Mouse (Mus musculus) liver, embryonic 11.5 days (tissue): ENCODE results near the gene Cryzl1. TPM values are rescaled to one million over a fixed set of nuclear protein-coding genes. Genes with fewer than 3 reads are reported as not detected.

ENCODE experiments used
- ATAC-seq: fragments of 200-750 bp; cut with Nextera tagmentation; replicated peaks from 2 replicates; pipeline ENCODE4 v1.8.0; 2017; ENCODE audit warnings: moderate number of reproducible peaks, mild to moderate bottlenecking, moderate TSS enrichment, moderate library complexity; ENCODE audit not compliant: low FRiP score
- DNase-seq: peaks from one replicate; pipeline ENCODE4 v3.0.0-alpha.2; 2017; ENCODE audit warnings: low spot score
- H3K27ac ChIP-seq: fragments of 300-500 bp; sonication (generic); 2 replicates; pipeline ENCODE4 v1.5.1; 2014; ENCODE audit warnings: mild to moderate bottlenecking, low read depth, low read length, control low read depth
- H3K27me3 ChIP-seq: fragments of 300-500 bp; sonication (generic); replicated peaks from 2 replicates; pipeline ENCODE4 v1.6.1; 2014; ENCODE audit warnings: low read length, mixed read lengths; ENCODE audit not compliant: control insufficient read depth, insufficient read depth
- H3K36me3 ChIP-seq: fragments of 300-500 bp; sonication (generic); 2 replicates; pipeline ENCODE4 v1.6.1; 2014; ENCODE audit warnings: mild to moderate bottlenecking, low read length, moderate library complexity, mixed read lengths; ENCODE audit not compliant: control insufficient read depth, insufficient read depth
- H3K4me1 ChIP-seq: fragments of 300-500 bp; sonication (generic); replicated peaks from 2 replicates; pipeline ENCODE4 v1.6.1; 2014; ENCODE audit warnings: low read length, mixed read lengths; ENCODE audit not compliant: control insufficient read depth, insufficient read depth
- H3K4me2 ChIP-seq: fragments of 300-500 bp; sonication (generic); 2 replicates; pipeline ENCODE4 v1.6.1; 2014; ENCODE audit warnings: mild to moderate bottlenecking, control low read depth, moderate library complexity
- H3K4me3 ChIP-seq: fragments of 300-500 bp; sonication (generic); 2 replicates; pipeline ENCODE4 v1.5.1; 2014; ENCODE audit warnings: low read depth, low read length, control low read depth
- H3K9ac ChIP-seq: fragments of 300-500 bp; sonication (generic); 2 replicates; pipeline ENCODE4 v1.6.1; 2014; ENCODE audit warnings: low read depth, low read length, control low read depth
- H3K9me3 ChIP-seq: fragments of 300-500 bp; sonication (generic); 2 replicates; pipeline ENCODE4 v1.6.1; 2016; ENCODE audit warnings: low read length, inconsistent platforms, mixed read lengths; ENCODE audit not compliant: control insufficient read depth
- WGBS: fragments of 180-500 bp; shearing (Covaris S2); extraction: QIAGEN DNeasy Blood & Tissue Kit; methylation state at CpG from one replicate; pipeline ENCODE4 v1.1.7; 2014; 5-methylcytosine and 5-hydroxymethylcytosine counted together
- polyA plus RNA-seq: library from polyadenylated mRNA; unstranded; fragments of >200 nt; fragmentation: Nextera tagmentation; extraction: Ambion mirVana; gene quantifications from 2 replicates; pipeline ENCODE4 v1.2.1, GENCODE M21; 2014

Gene Cryzl1
- polyA plus RNA-seq, 1 experiment from 2014 or later = 56.4 TPM

DNA sequence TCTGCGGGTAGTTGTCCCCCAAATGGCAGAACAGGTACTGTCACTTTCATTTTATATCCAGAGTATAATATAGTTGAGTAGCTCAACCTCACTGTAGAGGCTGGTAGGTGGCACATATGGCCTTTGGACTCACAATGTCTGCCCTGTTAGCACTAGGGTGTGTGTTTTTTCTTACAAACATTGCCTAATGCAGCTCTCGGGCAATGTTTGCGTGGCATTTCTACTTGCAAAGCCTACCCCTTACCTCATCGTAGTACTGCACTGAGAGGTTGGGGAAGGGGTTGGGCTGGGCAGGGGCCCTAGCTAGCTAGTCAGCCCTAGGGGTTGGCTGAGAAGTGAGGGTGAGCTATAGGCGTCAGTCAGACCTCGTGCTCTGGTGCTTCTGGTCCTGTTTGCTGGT, 18.8 kb upstream of the Cryzl1 start:
- Histone ChIP-seq H3K4me2 (no peak overlapping the region), H3K27ac (peak overlapping the region; percentile 22; the same call in 1 of the 2 replicates), H3K4me1 (no peaks in the 10 kb centered on the region), H3K27me3 (no peaks in the 10 kb centered on the region), H3K9ac (no peak overlapping the region), H3K4me3 (no peak overlapping the region), H3K9me3 (no peaks in the 10 kb centered on the region), H3K36me3 (no peaks in the 10 kb centered on the region)
- DNase-seq = no peak
- peak; percentile 72 for ATAC-seq
- 82% methylated on average over 6 of the region's 6 CpGs for WGBS

DNA sequence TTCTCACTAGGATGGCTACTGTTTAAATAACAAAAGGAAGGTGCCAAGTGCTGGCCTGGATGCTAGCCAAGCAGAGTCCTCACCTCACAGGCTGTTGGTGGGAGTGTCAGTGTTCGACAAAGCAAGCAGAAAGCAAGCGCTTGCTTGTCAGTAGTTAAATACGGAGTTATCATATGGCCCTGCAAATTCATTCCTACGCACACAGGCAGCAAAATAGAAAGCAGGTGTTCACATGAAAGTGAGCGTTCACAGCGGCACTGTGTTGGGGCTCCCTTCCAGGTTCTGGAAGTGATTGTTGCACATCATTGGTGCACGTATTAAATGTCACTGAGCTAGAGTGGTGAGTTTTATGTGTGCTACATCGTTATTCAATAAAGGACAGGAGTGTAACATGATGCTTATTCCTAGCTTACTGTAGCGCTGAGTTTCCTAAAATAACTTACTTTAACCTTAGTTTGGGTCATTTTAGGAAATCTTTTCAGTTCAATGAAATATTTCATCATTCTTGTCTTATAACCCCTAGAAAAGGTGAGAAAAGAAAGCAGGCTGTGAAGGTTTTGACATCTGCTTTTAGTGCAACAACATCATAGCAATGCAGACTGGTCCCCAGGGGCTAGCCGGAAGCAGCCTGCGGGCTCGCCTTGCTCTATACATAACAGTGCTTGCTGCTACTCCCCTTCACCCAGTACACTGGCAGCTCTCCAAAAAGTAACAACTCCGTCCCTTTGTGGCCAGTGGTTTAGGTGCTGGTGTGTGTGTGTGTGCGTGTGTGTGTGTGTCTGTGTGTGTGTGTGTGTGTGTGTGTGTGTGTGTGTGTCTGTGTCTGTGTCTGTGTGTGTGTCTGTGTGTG, 17.6 kb upstream of the Cryzl1 start:
- no peak for ATAC-seq
- H3K27me3 ChIP-seq = no peaks in the 10 kb centered on the region
- DNase-seq = no peak
- H3K4me1 ChIP-seq = peaks cover 2% of the 10 kb centered on the region; the same call in 1 of the 2 replicates
- H3K9me3 ChIP-seq = no peaks in the 10 kb centered on the region
- H3K4me3 ChIP-seq = no peak overlapping the region
- H3K4me2 ChIP-seq = no peak overlapping the region
- H3K36me3 ChIP-seq = no peaks in the 10 kb centered on the region
- H3K9ac ChIP-seq = no peak overlapping the region
- WGBS = 68% methylated on average over 14 of the region's 14 CpGs
- H3K27ac ChIP-seq = no peak overlapping the region

DNA sequence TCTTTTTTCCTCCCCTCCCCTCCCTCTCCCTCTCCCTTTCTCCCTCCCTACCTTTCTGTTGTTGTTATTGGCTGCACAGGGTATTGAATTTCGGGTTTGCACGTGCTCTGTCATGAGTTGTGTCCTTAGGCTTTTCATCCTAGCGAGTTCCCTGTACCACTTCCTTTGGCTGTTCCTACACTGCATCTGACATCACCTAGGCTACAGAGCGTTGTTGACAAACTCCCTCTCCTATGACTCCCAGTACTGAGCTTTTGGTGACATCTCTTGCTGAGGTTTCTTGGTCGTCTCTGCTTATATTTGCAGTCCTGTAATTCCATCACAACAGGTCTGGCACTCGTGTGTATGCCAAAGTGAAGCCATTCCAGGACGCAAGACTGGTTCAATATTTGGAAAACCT, 14.3 kb upstream of the Cryzl1 start:
- Histone ChIP-seq H3K4me3 (no peak overlapping the region), H3K9me3 (no peaks in the 10 kb centered on the region), H3K36me3 (no peaks in the 10 kb centered on the region), H3K4me1 (peaks cover 11% of the 10 kb centered on the region), H3K27me3 (no peaks in the 10 kb centered on the region), H3K4me2 (no peak overlapping the region), H3K27ac (no peak overlapping the region), H3K9ac (no peak overlapping the region)
- DNase-seq (no peak), ATAC-seq (no peak)
- whole genome bisulfite sequencing = 78% methylated on average over 7 of the region's 7 CpGs

DNA sequence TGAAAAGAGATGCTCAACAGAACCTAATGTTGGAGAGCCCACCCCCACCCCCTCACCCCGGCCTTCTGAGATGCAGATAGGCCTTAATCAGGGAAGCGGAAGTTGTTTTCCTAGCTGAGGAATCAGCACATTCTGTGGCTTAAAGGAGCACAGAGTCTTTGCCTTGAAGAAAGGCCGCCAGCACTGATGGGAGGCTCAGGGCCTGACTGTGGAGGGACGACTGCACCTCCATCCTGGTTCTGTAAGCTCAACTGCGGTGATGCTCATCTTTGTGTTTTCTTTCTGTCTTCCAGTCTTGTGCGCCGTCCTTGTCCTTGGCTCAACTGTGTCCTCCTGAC, 12.1 kb upstream of the Cryzl1 start:
- 62% methylated on average over 7 of the region's 7 CpGs for WGBS
- H3K4me1 ChIP-seq = peaks cover 19% of the 10 kb centered on the region
- no peaks in the 10 kb centered on the region for H3K36me3 ChIP-seq
- H3K27me3 ChIP-seq = no peaks in the 10 kb centered on the region
- H3K27ac ChIP-seq = no peak overlapping the region
- no peaks in the 10 kb centered on the region for H3K9me3 ChIP-seq
- no peak for DNase-seq
- no peak overlapping the region for H3K4me2 ChIP-seq
- no peak for ATAC-seq
- no peak overlapping the region for H3K9ac ChIP-seq
- no peak overlapping the region for H3K4me3 ChIP-seq

DNA sequence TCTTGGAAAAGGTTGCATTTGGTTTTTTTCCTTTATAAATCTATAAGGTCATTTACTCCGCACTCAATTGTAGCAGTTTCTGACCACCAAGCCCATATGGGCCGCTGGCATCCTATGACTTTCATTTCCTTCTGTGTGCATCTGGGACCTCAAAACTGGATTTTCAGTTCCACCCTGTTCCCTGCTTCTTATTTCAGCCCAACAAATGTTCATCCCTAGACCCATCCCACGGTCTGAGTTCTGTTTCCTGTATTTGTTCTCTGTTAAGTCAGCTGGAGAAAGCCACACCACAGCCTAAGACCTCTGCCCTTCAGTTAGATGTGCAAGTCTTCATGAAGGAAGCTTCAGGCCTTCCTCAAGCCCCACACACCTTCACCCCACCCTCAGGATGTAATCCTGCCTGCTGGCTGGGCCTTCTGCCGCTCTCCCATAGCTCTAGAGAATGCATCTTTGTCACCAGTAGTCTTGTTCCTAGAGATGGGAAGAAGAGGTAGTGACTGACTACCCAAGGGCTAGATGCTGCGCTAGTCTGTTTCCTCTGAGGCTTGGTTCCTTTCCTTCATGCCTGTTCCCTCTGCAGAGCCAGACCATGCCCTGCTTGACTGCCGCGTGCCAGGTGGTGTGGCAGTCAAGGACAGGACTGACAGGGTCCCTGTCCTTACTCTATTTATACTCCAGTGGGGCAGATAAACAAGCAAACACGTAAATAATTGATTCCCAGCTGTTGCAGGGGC, 11.6 kb upstream of the Cryzl1 start:
- no peak for DNase-seq
- Histone ChIP-seq H3K36me3 (no peaks in the 10 kb centered on the region), H3K4me1 (peaks cover 21% of the 10 kb centered on the region), H3K27me3 (no peaks in the 10 kb centered on the region), H3K9me3 (no peaks in the 10 kb centered on the region), H3K4me2 (no peak overlapping the region), H3K9ac (no peak overlapping the region), H3K4me3 (no peak overlapping the region), H3K27ac (no peak overlapping the region)
- ATAC-seq = no peak
- 42% methylated on average over 8 of the region's 8 CpGs for WGBS

DNA sequence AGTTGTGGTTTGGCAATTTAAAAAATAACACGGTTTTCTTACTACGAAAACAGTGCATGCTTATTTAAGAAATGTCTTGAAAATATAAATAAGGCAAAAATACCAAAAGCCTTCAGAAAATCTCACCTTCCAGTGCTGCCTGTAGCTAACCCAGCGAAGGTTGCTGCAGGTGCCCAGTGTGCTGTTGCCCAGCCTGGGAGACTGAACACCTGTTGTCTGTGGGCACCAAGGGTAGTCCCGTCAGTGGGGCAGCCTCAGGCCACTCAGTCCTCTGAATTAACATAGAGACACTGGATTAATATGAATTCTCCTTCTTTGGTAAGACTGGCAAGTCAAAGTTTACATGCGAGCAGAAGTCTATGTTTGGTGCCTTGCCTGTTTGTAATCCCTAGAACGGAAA, 9.7 kb upstream of the Cryzl1 start:
- Histone ChIP-seq H3K36me3 (no peaks in the 10 kb centered on the region), H3K9ac (no peak overlapping the region), H3K4me3 (no peak overlapping the region), H3K4me2 (no peak overlapping the region), H3K4me1 (peaks cover 25% of the 10 kb centered on the region), H3K27ac (no peak overlapping the region), H3K9me3 (no peaks in the 10 kb centered on the region), H3K27me3 (no peaks in the 10 kb centered on the region)
- ATAC-seq (no peak), DNase-seq (no peak)
- 80% methylated on average over 6 of the region's 6 CpGs for WGBS

DNA sequence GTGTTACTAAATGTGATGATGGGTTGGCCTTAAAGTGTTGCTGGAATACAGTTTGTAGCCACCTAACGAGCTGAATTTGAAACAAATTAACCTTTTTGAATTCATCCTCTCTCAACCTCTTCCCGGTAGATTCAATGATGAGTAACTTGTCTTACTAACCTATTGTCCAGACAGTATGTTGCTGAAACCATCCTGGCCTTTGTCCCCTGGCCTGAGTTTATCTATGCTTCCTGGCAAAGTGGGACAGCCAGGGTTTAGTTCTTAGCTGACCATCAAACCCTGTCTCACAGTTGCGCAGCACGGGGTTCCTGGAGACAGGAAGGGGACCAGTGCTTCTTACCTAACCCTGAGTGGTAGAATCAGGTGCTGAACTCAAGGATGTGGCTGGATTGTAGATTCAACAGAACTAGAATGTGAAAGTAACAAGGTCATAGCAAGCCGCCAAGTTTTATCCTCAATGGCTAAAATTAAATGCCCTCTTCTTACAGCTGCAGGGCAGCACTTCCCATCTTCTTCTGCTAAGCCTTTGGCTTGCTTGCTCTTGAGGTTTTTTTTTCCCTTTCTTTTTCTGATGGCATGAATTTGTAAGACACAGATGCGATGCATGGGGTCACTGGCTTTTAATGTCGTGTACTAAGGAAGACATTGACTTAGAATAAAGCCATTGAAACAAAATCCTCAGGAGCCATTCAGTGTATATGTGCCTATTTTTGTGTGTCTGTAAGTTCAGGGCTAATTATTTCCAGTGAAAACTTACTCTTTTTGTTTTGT, 7.5 kb upstream of the Cryzl1 start:
- DNase-seq (no peak), ATAC-seq (no peak)
- Histone ChIP-seq H3K36me3 (no peaks in the 10 kb centered on the region), H3K4me3 (no peak overlapping the region), H3K4me1 (peaks cover 22% of the 10 kb centered on the region), H3K27ac (no peak overlapping the region), H3K9me3 (no peaks in the 10 kb centered on the region), H3K9ac (no peak overlapping the region), H3K4me2 (no peak overlapping the region), H3K27me3 (peaks cover 3% of the 10 kb centered on the region; the same call in 1 of the 2 replicates)
- 75% methylated on average over 7 of the region's 7 CpGs for WGBS

DNA sequence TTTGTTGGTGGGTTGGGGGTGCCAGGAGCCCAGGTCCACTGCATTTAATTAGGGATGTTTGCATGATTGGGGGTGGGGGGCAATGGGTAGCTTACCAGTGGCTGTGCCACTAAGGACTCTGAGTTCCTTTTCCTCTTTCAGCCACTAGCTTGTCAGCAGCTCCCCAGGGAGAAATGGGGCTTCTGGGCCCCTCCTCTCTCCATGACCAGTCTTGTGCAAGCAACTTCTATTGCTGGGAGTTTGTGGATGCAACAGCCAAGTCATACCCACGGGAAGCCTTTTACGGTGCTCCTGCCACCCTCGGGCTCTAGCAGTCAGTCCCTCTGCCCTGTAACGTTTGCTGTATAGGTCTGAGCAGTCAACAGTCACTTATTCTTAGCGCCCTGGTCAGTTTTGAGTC, 6.0 kb upstream of the Cryzl1 start:
- Histone ChIP-seq H3K4me3 (no peak overlapping the region), H3K36me3 (no peaks in the 10 kb centered on the region), H3K9me3 (no peaks in the 10 kb centered on the region), H3K4me1 (peaks cover 17% of the 10 kb centered on the region), H3K27ac (no peak overlapping the region), H3K4me2 (no peak overlapping the region), H3K9ac (no peak overlapping the region), H3K27me3 (peaks cover 9% of the 10 kb centered on the region)
- ATAC-seq = no peak
- 66% methylated on average over 5 of the region's 5 CpGs for WGBS
- DNase-seq = no peak
